ENCODE assay signal across 1 mouse cellular context in the genomic region with DNA sequence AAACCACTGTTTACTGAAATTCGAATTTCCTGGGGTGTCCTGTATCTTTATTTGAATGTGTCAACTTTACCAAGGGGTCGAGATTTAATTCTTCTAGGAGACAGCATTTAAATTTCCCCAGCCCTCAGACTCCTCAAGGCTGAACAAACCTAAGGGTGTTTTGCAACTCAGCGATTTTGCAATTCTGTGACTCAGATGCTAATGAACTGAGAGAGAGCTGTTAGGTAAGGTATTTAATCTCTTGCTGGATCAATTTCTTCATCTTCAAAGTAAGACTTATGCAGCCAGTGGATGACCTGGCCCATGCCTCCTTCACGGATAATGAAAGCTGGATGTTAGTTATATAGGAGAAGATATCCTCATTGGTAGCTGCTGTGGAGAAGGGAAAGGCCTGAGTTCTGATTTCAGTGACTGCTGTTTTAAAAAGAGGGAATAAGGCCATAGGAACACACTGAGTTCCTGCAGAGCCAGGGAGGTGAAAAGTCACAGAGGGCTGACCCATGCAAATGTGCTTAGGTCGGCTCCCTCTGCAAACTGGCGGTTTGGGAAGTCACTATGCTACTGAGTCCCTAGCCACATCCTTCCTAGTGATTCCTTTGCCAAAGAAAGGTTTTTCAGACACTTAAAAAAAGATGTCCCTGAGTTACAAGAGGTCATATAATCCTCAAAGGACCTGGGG.
A peak's percentile ranks its signal among the peaks of the same experiment; 100 is the strongest.
TF ChIP-seq lines count a peak whose summit lies in the region.

No protein-coding gene starts in this region.

TF ChIP-seq in CH12.LX, 34 proteins besides CTCF, POLR2A, EP300 and RAD21:
- no peak for TF ChIP-seq HCFC1 (IDR thresholded peaks at IDR 0.05; ENCODE audit: low read depth, low read length)
- TF ChIP-seq MAFK (IDR thresholded peaks at IDR 0.05; ENCODE audit: insufficient replicate concordance, low read length) = peak; percentile 71; the same call in 1 of the 2 replicates
